Mouse (Mus musculus) retina, adult 2 months (tissue): ENCODE results near the gene Shd.
A peak's percentile ranks its signal among the peaks of the same experiment; 100 is the strongest.

Experiments used
- DNase-seq: peaks from one replicate; pipeline ENCODE4 v3.0.0-alpha.2; 2012; ENCODE audit warnings: low read depth, low spot score

Gene Shd

GRCm38 (mm10) chr17:55958918-55959728, 11.1 kb upstream of the Shd start, which contains the start of gene Yju2:
Gene Yju2 (plus strand): TSS chr17:55959099.
- DNase-seq: peak; percentile 94

DNA sequence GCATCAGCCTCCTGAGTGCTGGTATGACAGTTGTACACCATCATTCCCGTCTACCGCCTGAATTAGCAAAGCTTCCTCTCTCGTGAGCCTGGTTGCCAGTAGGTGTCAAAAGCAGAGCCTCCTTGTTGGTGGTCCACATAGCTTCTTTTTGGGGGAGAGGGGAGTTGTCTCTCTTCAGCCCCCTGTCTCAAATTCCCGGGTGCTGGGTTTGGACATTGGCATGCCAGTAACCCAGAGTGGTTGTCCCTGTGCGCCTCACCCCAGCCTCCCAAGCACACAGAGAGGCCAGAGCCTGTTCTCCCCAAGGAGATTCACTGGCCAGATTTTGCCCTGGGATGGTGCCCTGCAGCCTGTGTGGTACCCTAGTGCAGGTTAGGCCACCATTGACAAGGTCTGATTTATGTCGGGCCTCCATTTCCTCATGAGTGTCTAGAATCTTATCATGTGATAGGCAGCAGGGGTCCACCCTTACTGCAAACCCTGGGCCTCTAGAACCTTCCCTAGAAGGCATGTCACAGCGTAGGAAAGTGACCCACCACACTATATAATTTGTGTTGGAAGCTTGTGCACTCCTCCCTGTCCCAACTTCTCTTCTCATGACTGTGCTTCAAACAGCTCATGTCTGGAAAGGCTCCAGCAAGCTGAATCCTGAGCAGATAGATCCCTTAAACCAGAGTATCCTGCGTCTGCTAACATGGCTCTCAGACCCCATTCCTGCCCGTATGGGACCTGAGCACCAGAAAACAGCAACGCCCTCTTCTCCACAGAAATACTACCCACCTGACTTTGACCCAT, 10.1 kb upstream of the Shd start:
- DNase-seq: no peak

DNA sequence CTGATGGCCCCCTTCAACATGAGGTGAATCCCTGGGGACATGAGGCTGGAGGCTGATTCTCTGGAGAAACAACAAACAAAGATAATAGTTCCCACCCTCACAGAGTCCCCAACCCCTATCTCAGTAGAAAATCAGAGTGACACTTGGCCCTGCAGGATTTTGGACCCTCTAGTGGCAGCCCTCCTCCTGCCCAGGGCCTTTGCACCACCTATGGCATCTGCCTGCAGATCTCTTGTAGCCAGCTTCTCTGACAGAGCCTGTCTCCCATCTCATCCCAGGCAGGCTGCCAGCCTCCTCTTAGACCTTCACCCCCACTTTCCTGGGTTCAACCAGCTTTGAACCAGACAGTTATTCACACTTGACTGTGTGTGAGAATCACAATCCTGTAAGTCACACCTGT, 9.5 kb upstream of the Shd start:
- DNase-seq: no peak

GRCm38 (mm10) chr17:55961631-55962030, 8.6 kb upstream of the Shd start:
- DNase-seq: no peak

- no peak for DNase-seq
Measured at GRCm38 (mm10) chr17:55963171-55963570, 7.1 kb upstream of the Shd start.

- DNase-seq: no peak
Measured at GRCm38 (mm10) chr17:55964496-55964895, 5.8 kb upstream of the Shd start.

DNA sequence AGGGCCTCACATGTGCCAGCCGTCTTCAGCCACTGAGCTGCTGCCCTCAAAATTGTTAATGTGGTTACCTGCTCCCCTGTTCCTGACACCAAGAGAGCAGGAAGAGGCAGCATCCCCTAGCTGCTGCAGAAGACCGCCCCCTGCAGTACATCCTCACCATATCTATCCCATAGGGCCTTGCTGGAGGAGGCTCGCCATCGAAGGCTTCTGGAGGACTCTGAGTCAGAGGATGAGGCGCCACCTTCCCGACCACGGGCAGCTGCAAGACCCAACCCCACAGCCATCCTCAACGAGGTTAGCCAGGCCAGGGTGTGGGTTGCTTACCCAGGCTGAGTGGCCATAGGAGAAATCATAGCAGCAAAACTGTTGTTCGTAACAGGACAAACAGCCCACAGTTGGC, 5.3 kb upstream of the Shd start:
- DNase-seq: no peak

- DNase-seq: no peak
Measured at GRCm38 (mm10) chr17:55967186-55967585, 3.1 kb upstream of the Shd start.

GRCm38 (mm10) chr17:55968210-55968609, 2.1 kb upstream of the Shd start:
- DNase-seq: no peak

DNA sequence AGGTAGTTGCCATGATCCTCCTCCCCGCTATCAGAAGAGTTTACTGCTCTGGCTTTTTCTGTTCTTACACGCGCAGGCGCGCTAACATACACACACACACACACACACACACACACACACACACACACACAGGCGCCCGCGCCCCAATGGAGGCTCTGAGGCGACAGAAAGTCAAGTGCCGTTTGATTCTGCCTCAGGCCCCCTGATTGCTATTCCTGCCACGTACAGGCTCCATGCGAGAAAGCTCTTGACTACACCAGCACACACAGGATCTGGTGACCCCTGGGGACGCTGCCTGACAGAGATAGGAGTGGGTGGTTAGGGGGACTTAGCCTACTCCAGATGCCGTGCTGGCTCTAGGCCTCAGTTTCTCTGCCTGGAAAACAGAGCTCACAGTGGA, 707 bp upstream of the Shd start:
- no peak for DNase-seq

GRCm38 (mm10) chr17:55971453-55971852, 1.2 kb downstream of the Shd start:
- DNase-seq: no peak

GRCm38 (mm10) chr17:55976255-55976862, 6.1 kb downstream of the Shd start:
- no peak for DNase-seq

DNA sequence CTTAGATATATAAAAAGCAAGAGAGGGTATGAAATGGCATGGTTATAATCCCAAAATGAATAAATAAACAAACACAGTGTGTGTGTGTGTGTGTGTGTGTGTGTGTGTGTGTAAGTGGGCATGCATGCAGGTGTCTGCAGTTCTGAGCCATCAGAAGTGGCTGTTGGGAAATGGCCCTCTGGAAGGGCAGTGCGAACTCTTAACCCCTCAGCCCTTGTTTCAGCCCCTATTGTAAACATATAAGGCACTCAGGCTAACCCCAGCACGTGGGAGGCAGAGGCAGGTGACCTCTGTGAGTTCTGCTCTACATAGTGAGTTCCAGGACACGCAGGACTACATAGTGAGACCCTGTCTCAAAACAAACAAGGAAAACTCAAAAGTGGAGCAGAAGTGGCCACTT, 7.0 kb downstream of the Shd start:
- DNase-seq: no peak

GRCm38 (mm10) chr17:55986030-55986961, 16.0 kb downstream of the Shd start, which contains the start of gene Fsd1:
Gene Fsd1 (plus strand): TSS chr17:55986509.
- DNase-seq: peak; percentile 36

DNA sequence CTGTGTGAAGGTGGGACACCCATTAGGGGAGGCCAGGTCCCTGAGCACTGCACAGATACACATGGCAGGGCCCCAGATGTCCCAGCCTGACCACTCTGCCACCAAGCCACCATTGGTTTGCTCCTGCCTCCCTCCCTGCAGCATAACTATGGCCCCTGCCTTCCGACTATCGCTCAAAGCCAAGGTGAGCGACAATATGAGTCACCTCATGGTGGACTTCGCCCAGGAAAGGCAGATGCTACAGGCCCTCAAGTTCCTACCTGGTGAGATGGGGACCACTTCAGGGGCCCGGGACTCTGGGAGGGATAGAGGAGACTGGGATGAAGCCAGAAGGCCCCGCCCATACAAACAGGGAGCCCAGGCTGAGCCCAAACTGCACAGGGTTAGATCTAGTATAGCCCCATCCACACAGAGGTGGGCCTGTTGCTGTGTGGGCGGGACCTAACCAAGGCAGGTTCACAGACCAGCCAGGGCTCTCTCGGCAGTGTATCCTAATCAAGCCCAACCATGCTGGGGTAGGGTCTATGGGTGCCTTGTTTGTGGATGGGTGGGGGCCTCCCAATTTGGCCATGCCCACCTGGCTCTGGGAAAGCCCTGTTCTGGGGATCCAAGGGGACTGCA, 20.1 kb downstream of the Shd start:
- no peak for DNase-seq

DNA sequence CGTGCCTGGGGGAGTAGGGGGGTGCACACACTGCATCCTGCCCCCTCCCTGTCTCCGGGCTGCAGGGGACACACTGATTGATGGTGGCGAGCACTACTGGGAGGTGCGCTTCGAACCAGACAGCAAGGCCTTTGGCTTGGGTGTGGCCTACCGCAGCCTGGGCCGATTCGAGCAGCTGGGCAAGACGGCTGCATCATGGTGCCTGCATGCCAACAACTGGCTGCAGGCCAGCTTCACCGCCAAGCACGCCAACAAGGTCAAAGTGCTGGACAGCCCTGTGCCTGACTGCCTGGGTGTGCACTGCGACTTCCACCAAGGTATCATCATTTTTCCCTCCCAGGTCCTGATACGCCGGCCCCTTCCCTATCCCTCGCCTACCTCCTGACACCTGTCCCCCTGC, 25.7 kb downstream of the Shd start:
- DNase-seq: no peak

DNA sequence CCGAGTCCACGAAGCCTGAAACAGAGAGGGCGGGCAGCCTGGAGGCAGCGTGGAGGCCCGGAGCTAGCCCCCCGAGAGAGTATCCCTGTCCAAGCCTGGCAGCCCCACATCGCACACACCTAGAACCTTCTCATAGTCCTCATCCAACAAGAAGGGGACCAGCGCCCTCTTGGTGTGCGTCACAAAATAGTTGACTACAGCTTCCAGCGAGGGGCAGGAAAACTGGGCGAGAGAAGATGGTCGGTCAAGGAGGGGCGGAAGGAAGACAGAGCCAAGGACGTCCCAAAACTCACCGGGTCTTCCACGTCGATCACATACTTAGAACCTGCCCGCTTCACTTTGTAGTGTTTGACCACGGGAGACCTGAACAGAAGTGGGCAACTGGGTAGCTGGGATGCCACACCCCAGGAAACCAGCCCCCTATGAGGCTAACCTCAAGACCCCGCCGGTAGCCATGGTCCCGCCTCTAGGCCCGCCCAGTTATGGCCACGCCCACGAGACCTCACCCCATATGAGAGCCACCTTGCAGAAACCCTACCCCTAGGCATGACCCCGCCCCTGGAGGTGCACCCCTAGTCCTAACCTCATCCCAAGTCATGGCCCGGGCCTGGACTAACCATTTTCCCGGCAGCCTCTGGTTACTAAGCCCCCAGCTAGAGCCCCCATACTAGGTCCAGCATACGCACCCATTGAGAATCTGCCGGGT, 29.7 kb downstream of the Shd start:
- no peak for DNase-seq

GRCm38 (mm10) chr17:56003000-56003399, 32.7 kb downstream of the Shd start:
- DNase-seq: no peak

GRCm38 (mm10) chr17:56005415-56006061, 35.3 kb downstream of the Shd start, which contains the start of the genes Stap2 and Mpnd:
Gene Stap2 (minus strand): TSS chr17:56005584.
Gene Mpnd (plus strand): TSS chr17:56005711.
- peak; percentile 29 for DNase-seq

- DNase-seq: no peak
Measured at GRCm38 (mm10) chr17:56006956-56007355, 36.7 kb downstream of the Shd start.
